ENCODE assay signal across 18 mouse cellular contexts in the genomic region with DNA sequence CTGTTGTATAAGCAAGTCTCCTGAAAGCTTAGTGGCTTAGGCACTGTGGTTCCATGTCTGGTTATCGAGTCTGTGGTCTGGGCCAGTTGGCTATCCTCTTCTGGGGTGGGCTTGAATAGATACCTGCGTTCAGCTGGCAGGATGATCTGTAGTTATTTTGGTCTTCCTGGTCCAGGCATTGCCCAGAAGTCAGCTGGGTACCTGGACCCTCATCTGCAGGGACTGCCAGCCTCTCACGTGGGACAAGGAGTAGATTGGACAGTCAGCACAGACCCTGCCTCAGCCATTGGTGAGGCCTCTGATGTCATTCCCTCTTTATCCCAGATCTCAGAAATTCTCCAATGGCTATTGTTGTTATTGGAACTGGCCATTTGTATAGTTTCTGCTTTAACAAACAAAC.
DNase-seq lines count a peak whose midpoint lies in the region; ATAC-seq lines count a peak whose summit lies in the region.
"Had no signal": no experiment of that assay in that cellular context is flagged by ENCODE, and none has a peak within 500 bp of the region (broad histone marks: within the 10 kb centered on the region; RNA-seq: fewer than 3 reads in every experiment).

No protein-coding gene starts in this region.

- ATAC-seq in cerebellum, adult (ENCODE audit: insufficient number of reproducible peaks, low FRiP score, low TSS enrichment) = no peak
- ATAC-seq: activated CD4-positive, CD25-positive, alpha-beta regulatory T cell, adult 4 months; CD4-positive, CD25-positive, alpha-beta regulatory T cell, adult 4 months; Patski had no signal

- peak; percentile 54 to 57 for DNase-seq in cerebellum, postnatal 10 days
- peak; percentile 63 to 64 for DNase-seq in cerebellum, postnatal 14 days
- no peak for DNase-seq in cerebellum, adult 9-11 months
- DNase-seq: adrenal gland, adult 2 months; adrenal gland, adult 8-10 months; adrenal gland, postnatal 10 days; adrenal gland, postnatal 14 days; adrenal gland, postnatal 25 days; adrenal gland, postnatal 36 days; B cell, adult 2 months; cerebellum, adult 11 months; cerebellum, adult 11-12 months; cerebellum, adult 18-20 months; cerebellum, adult 2 months had no signal
